Mouse (Mus musculus) T-helper 17 cell (primary cell): ENCODE measurements around the gene Orc6.

Source experiments
- in situ Hi-C, 2 experiments: fragments of 300-600 bp; cut with MboI, MseI; formaldehyde crosslinking; loops; 1 replicate in 1 of 2; 2 replicates in 1 of 2; pipeline ENCODE4 v1.15.1; 2025; ENCODE audit warnings: high pct_unique_total_duplicates in 2 of 2

Orc6 gene

GRCm38 (mm10) chr8:85299434-85300077, at the start of gene Orc6, which contains the start of gene Vps35:
Orc6 (plus strand) TSS chr8:85299632.
Vps35 (minus strand) TSS chr8:85299802.
- in situ Hi-C loops, result no loop called here

- in situ Hi-C loops, result loop anchor here in 1 of 2 experiments (10.0 kb wide), 1 partner anchor 612 kb away; no protein-coding TSS in a partner anchor
Observed at GRCm38 (mm10) chr8:85286846-85287245, 12.6 kb upstream of the Orc6 start.

- in situ Hi-C loops, result no loop called here
Observed at GRCm38 (mm10) chr8:85298600-85299433, 615 bp upstream of the Orc6 start.

- in situ Hi-C loops, result no loop called here
Observed at GRCm38 (mm10) chr8:85301941-85302340, 2.5 kb downstream of the Orc6 start.

GRCm38 (mm10) chr8:85302931-85303330, 3.5 kb downstream of the Orc6 start:
- in situ Hi-C loops, result no loop called here

GRCm38 (mm10) chr8:85303531-85303930, 4.1 kb downstream of the Orc6 start:
- in situ Hi-C loops, result no loop called here

GRCm38 (mm10) chr8:85308564-85308963, 9.1 kb downstream of the Orc6 start:
- in situ Hi-C loops, result no loop called here

- in situ Hi-C loops, result loop anchor here in 1 of 2 experiments (5.0 kb wide), 1 partner anchor 86 kb away; no protein-coding TSS in a partner anchor
Observed at GRCm38 (mm10) chr8:85311743-85312142, 12.3 kb downstream of the Orc6 start.

GRCm38 (mm10) chr8:85313036-85313435, 13.6 kb downstream of the Orc6 start:
- in situ Hi-C loops, result loop anchor here in 1 of 2 experiments (5.0 kb wide), 1 partner anchor 84 kb away; no protein-coding TSS in a partner anchor

- in situ Hi-C loops, result loop anchor here in 1 of 2 experiments (5.0 kb wide), 1 partner anchor 79 kb away; no protein-coding TSS in a partner anchor
Observed at GRCm38 (mm10) chr8:85318534-85318933, 19.1 kb downstream of the Orc6 start.

- in situ Hi-C loops, result no loop called here
Observed at GRCm38 (mm10) chr8:85321981-85322380, 22.5 kb downstream of the Orc6 start.

- in situ Hi-C loops, result no loop called here
Observed at GRCm38 (mm10) chr8:85323084-85323483, 23.7 kb downstream of the Orc6 start.

GRCm38 (mm10) chr8:85327036-85327435, 27.6 kb downstream of the Orc6 start:
- in situ Hi-C loops, result no loop called here

GRCm38 (mm10) chr8:85329506-85329905, 30.1 kb downstream of the Orc6 start:
- in situ Hi-C loops, result no loop called here

- in situ Hi-C loops, result no loop called here
Observed at GRCm38 (mm10) chr8:85335105-85335504, 35.7 kb downstream of the Orc6 start.

- in situ Hi-C loops, result no loop called here
Observed at GRCm38 (mm10) chr8:85336211-85336933, 36.9 kb downstream of the Orc6 start.

GRCm38 (mm10) chr8:85337681-85338080, 38.2 kb downstream of the Orc6 start:
- in situ Hi-C loops, result no loop called here

GRCm38 (mm10) chr8:85339871-85340573, 40.6 kb downstream of the Orc6 start:
- in situ Hi-C loops, result no loop called here

GRCm38 (mm10) chr8:85353287-85353686, 53.9 kb downstream of the Orc6 start:
- in situ Hi-C loops, result loop anchor here (10.0 to 25.0 kb wide), 2 partner anchors 1062 to 1859 kb away; no protein-coding TSS in a partner anchor
